Mouse (Mus musculus) MEL (cell line): Measurements from ENCODE around the gene Naif1. TPM values are rescaled to one million over a fixed set of nuclear protein-coding genes. Genes with fewer than 3 reads are reported as not detected.
"Not testable (repeated sequence)": the region's sequence is repeated elsewhere in the genome, so short reads cannot be mapped to it uniquely, and the experiment has no call there.

ENCODE experiments used
- DNase-seq: peaks from one replicate; pipeline ENCODE4 v3.0.0; 2011; ENCODE audit warnings: low read depth, low spot score
- H3K27ac ChIP-seq: 2 replicates; pipeline ENCODE4 v1.5.1; 2012; ENCODE audit warnings: low read depth, mild to moderate bottlenecking, control low read depth, low read length, moderate library complexity; ENCODE audit not compliant: control insufficient read depth
- H3K27me3 ChIP-seq, 2 experiments: fragments of 150-350 bp in 1 of 2; sonication (generic) in 1 of 2; 2 replicates each; pipeline ENCODE4 v1.6.1; 2012; ENCODE audit warnings: low read length in 2 of 2, mild to moderate bottlenecking in 2 of 2, improper control_type of control experiment in 1 of 2, moderate library complexity in 1 of 2; ENCODE audit not compliant: insufficient read depth in 2 of 2, control insufficient read depth in 1 of 2
- H3K36me3 ChIP-seq, 2 experiments: 2 replicates each; pipeline ENCODE4 v1.6.1; 2012 to 2014; ENCODE audit warnings: low read length in 2 of 2, improper control_type of control experiment in 1 of 2, inconsistent platforms in 1 of 2, mild to moderate bottlenecking in 1 of 2; ENCODE audit not compliant: insufficient read depth in 2 of 2, control insufficient read depth in 1 of 2
- H3K4me1 ChIP-seq, 2 experiments: fragments of 150-350 bp in 1 of 2; sonication (generic) in 1 of 2; 2 replicates each; pipeline ENCODE4 v1.6.1; 2012; ENCODE audit warnings: low read length in 2 of 2, improper control_type of control experiment in 1 of 2, mild to moderate bottlenecking in 1 of 2; ENCODE audit not compliant: insufficient read depth in 2 of 2, control insufficient read depth in 1 of 2
- H3K4me3 ChIP-seq, 2 experiments: fragments of 150-350 bp in 1 of 2; sonication (generic) in 1 of 2; 2 replicates each; pipeline ENCODE4 v1.5.1; 2012; ENCODE audit warnings: low read depth in 2 of 2, low read length in 2 of 2, mild to moderate bottlenecking in 2 of 2, moderate library complexity in 2 of 2, control low read depth in 1 of 2, improper control_type of control experiment in 1 of 2; ENCODE audit not compliant: control insufficient read depth in 1 of 2, insufficient read depth in 1 of 2
- H3K79me2 ChIP-seq: 2 replicates; pipeline ENCODE4 v1.6.1; 2012; ENCODE audit warnings: mild to moderate bottlenecking, low read length, moderate library complexity; ENCODE audit not compliant: control insufficient read depth, poor library complexity, insufficient read depth
- H3K9ac ChIP-seq: 2 replicates; pipeline ENCODE4 v1.6.1; 2012; ENCODE audit warnings: low read depth, mild to moderate bottlenecking, control low read depth, low read length, moderate library complexity; ENCODE audit not compliant: control insufficient read depth, poor library complexity, severe bottlenecking
- H3K9me3 ChIP-seq: fragments of 150-350 bp; sonication (generic); replicated peaks from 2 replicates; pipeline ENCODE4 v1.6.1; 2012; ENCODE audit warnings: mild to moderate bottlenecking, low read length, improper control_type of control experiment, moderate library complexity; ENCODE audit not compliant: insufficient read depth
- CTCF ChIP-seq, 3 experiments: IDR thresholded peaks in 2 of 3; conservative IDR thresholded peaks in 1 of 3; 2 replicates each; pipeline ENCODE4 v1.5.1; 2011 to 2012; ENCODE audit warnings: low read length in 3 of 3, low read depth in 2 of 3, mild to moderate bottlenecking in 2 of 3, improper control_type of control experiment in 1 of 3, inconsistent platforms in 1 of 3, mixed read lengths in 1 of 3, moderate library complexity in 1 of 3; ENCODE audit not compliant: control insufficient read depth in 1 of 3, insufficient read depth in 1 of 3, poor library complexity in 1 of 3, severe bottlenecking in 1 of 3
- E2F4 ChIP-seq: IDR thresholded peaks from 2 replicates; pipeline ENCODE4 v1.6.1; 2011; ENCODE audit warnings: low read depth, low read length, improper control_type of control experiment, borderline replicate concordance
- ELF1 ChIP-seq: IDR thresholded peaks from 2 replicates; pipeline ENCODE4 v1.6.1; 2014; ENCODE audit warnings: low read depth, mild to moderate bottlenecking, inconsistent platforms, low read length, improper control_type of control experiment, moderate library complexity
- GABPA ChIP-seq: IDR thresholded peaks from 2 replicates; pipeline ENCODE4 v1.6.1; 2012; ENCODE audit warnings: low read depth, mild to moderate bottlenecking, inconsistent platforms, low read length, improper control_type of control experiment, moderate library complexity
- GATA1 ChIP-seq: IDR thresholded peaks from 2 replicates; pipeline ENCODE4 v1.6.1; 2011; ENCODE audit warnings: low read depth, low read length, improper control_type of control experiment
- JUND ChIP-seq: IDR thresholded peaks from 2 replicates; pipeline ENCODE4 v1.6.1; 2011; ENCODE audit warnings: low read depth, mild to moderate bottlenecking, improper control_type of control experiment, low read length
- MAFK ChIP-seq: IDR thresholded peaks from 2 replicates; pipeline ENCODE4 v1.6.1; 2011; ENCODE audit warnings: low read depth, mild to moderate bottlenecking, low read length, improper control_type of control experiment, borderline replicate concordance
- MAX ChIP-seq: IDR thresholded peaks from 2 replicates; pipeline ENCODE4 v1.6.1; 2011; ENCODE audit warnings: low read length, improper control_type of control experiment
- MAZ ChIP-seq: IDR thresholded peaks from 2 replicates; pipeline ENCODE4 v1.6.1; 2012; ENCODE audit warnings: low read depth, mild to moderate bottlenecking, inconsistent platforms, low read length, improper control_type of control experiment
- MEF2A ChIP-seq: IDR thresholded peaks from 2 replicates; pipeline ENCODE4 v1.6.1; 2014; ENCODE audit warnings: low read depth, mild to moderate bottlenecking, inconsistent platforms, low read length, improper control_type of control experiment; ENCODE audit not compliant: poor library complexity, insufficient replicate concordance, severe bottlenecking; ENCODE audit errors: extremely low read depth
- MXI1 ChIP-seq: IDR thresholded peaks from 2 replicates; pipeline ENCODE4 v1.6.1; 2011; ENCODE audit warnings: mild to moderate bottlenecking, low read depth, low read length, improper control_type of control experiment
- MYC ChIP-seq: IDR thresholded peaks from 2 replicates; pipeline ENCODE4 v1.6.1; 2011; ENCODE audit warnings: low read depth, mild to moderate bottlenecking, low read length, improper control_type of control experiment, moderate library complexity
- POLR2A ChIP-seq, 2 experiments: IDR thresholded peaks; 2 replicates each; pipeline ENCODE4 v1.6.1; 2011 to 2012; ENCODE audit warnings: low read length in 2 of 2, mild to moderate bottlenecking in 2 of 2, control low read depth in 1 of 2, improper control_type of control experiment in 1 of 2, low read depth in 1 of 2, moderate library complexity in 1 of 2; ENCODE audit not compliant: control insufficient read depth in 1 of 2, insufficient read depth in 1 of 2, poor library complexity in 1 of 2
- POLR2AphosphoS5 ChIP-seq: IDR thresholded peaks from 2 replicates; pipeline ENCODE4 v1.6.1; 2012; ENCODE audit warnings: low read depth, borderline replicate concordance, mild to moderate bottlenecking, inconsistent platforms, low read length, moderate library complexity, mixed read lengths
- RAD21 ChIP-seq: IDR thresholded peaks from 2 replicates; pipeline ENCODE4 v1.6.1; 2011; ENCODE audit warnings: mild to moderate bottlenecking, low read depth, low read length, improper control_type of control experiment
- SIN3A ChIP-seq: IDR thresholded peaks from 2 replicates; pipeline ENCODE4 v1.6.1; 2012; ENCODE audit warnings: low read length, improper control_type of control experiment, inconsistent platforms
- SMC3 ChIP-seq: IDR thresholded peaks from 2 replicates; pipeline ENCODE4 v1.6.1; 2011; ENCODE audit warnings: low read depth, low read length, improper control_type of control experiment
- TCF12 ChIP-seq: IDR thresholded peaks from 2 replicates; pipeline ENCODE4 v1.6.1; 2014; ENCODE audit warnings: low read depth, mild to moderate bottlenecking, inconsistent platforms, low read length, improper control_type of control experiment, moderate library complexity
- UBTF ChIP-seq: IDR thresholded peaks from 2 replicates; pipeline ENCODE4 v1.6.1; 2012; ENCODE audit warnings: low read depth, mild to moderate bottlenecking, inconsistent platforms, low read length, improper control_type of control experiment, moderate library complexity, borderline replicate concordance; ENCODE audit not compliant: insufficient read depth
- ZC3H11A ChIP-seq: IDR thresholded peaks from 2 replicates; pipeline ENCODE4 v1.6.1; 2012; ENCODE audit warnings: low read depth, mild to moderate bottlenecking, inconsistent platforms, low read length, improper control_type of control experiment
- ZMIZ1 ChIP-seq: IDR thresholded peaks from 2 replicates; pipeline ENCODE4 v1.6.1; 2012; ENCODE audit warnings: low read depth, mild to moderate bottlenecking, inconsistent platforms, low read length, improper control_type of control experiment, moderate library complexity
- ZNF384 ChIP-seq: IDR thresholded peaks from 2 replicates; pipeline ENCODE4 v1.6.1; 2012; ENCODE audit warnings: low read depth, mild to moderate bottlenecking, inconsistent platforms, low read length, improper control_type of control experiment
- polyA plus RNA-seq, 2 experiments: library from polyadenylated mRNA; stranded (reverse) in 1 of 2; unstranded in 1 of 2; fragments of >175 nt in 1 of 2; fragments of >200 nt in 1 of 2; gene quantifications; 2 replicates each; pipeline versions ENCODE4 v1.2.1 to v1.2.4; 2012; ENCODE audit warnings: low replicate concordance in 2 of 2, low read depth in 1 of 2; ENCODE audit not compliant: insufficient read length in 2 of 2, insufficient read depth in 1 of 2, missing spikeins in 1 of 2
- total RNA-seq: library from RNA; depleted of rRNA; stranded (reverse); fragments of 300-350 nt; gene quantifications from 2 replicates; pipeline ENCODE4 v1.2.3, GENCODE M21; 2012

Gene Naif1
- total and polyA plus RNA-seq, 3 experiments = 4.9 to 8.5 TPM; not detected in 1

DNA sequence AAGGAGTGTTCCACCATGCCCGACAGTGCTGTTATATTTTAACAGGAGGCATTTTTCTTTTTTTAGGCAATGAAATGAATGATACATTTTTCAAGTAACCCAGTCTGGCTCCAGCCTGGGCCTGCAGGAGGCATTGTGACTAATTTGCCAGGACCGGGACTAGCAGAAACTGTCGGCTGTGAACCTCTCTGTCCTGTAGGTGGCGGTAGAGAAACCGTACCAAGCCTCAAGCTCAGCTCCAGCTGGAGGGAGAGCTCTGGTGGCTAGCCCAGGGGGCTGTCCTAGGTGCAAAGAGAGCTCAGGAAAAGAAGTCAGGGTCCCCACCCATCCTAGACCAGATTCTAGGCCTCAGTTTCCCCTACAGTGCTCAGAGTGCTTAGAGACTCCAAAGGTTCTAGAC, 38.4 kb downstream of the Naif1 start:
- Histone ChIP-seq H3K27me3 (no peaks in the 10 kb centered on the region), H3K36me3 (peaks cover 0 to 7% of the 10 kb centered on the region in 2 experiments; a peak in 2 of 4 replicates), H3K27ac (no peak overlapping the region), H3K9ac (no peak overlapping the region), H3K9me3 (no peaks in the 10 kb centered on the region), H3K79me2 (no peaks in the 10 kb centered on the region), H3K4me1 (peaks cover 11 to 22% of the 10 kb centered on the region in 2 experiments), H3K4me3 (no peak overlapping the region)
- no peak for TF ChIP-seq MAZ
- TF ChIP-seq TCF12 = 0 out of 2 replicates have a peak, but pooled peaks have one; percentile 18
- TF ChIP-seq GABPA = no peak
- TF ChIP-seq MAFK = no peak
- no peak for TF ChIP-seq E2F4
- TF ChIP-seq MYC = no peak
- peak; percentile 82 to 99 (median 97) for TF ChIP-seq CTCF (IDR thresholded peaks at IDR 0.05 in 2 of 3, conservative IDR thresholded peaks at IDR 0.05 in 1 of 3; ENCODE audit: control insufficient read depth in 1 of 3, insufficient read depth in 1 of 3, low read depth in 2 of 3, low read length in 3 of 3, poor library complexity in 1 of 3, severe bottlenecking in 1 of 3)
- peak; percentile 90 for TF ChIP-seq ZC3H11A
- no peak for TF ChIP-seq UBTF
- 0 out of 2 replicates have a peak, but pooled peaks have one; percentile 21 for TF ChIP-seq MXI1
- no peak for TF ChIP-seq MEF2A
- TF ChIP-seq ZMIZ1 = no peak
- TF ChIP-seq RAD21 = peak; percentile 76
- TF ChIP-seq ZNF384 = no peak
- TF ChIP-seq POLR2AphosphoS5 = no peak
- TF ChIP-seq SMC3 = peak; percentile 97
- TF ChIP-seq MAX = no peak
- no peak for TF ChIP-seq ELF1
- TF ChIP-seq GATA1 = no peak
- peak; percentile 61; the same call in 1 of the 2 replicates for TF ChIP-seq SIN3A
- TF ChIP-seq POLR2A (IDR thresholded peaks at IDR 0.05; ENCODE audit: control insufficient read depth in 1 of 2, insufficient read depth in 1 of 2, low read depth in 1 of 2, low read length in 2 of 2, poor library complexity in 1 of 2) = no peak
- no peak for TF ChIP-seq JUND
- DNase-seq = peak; percentile 92

DNA sequence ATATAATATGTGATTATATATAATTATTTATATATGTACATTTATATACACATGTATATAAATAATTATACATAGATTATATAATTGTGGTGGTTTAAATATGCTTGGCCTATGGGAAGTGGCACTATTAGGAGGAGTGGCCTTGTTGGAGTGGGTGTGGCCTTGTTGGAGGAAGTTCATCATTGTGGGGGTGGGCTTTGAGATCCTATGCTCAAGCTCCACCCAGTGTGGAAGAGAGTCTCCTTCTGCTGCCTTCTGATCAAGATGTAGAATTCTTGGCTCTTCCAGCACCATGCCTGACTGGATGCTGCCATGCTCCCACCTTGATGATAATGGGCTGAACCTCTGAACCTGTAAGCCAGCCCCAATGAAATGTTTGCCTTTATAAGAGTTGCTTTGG, 40.5 kb downstream of the Naif1 start:
- peaks cover 17 to 29% of the 10 kb centered on the region in 2 experiments for H3K4me1 ChIP-seq
- H3K4me3 ChIP-seq, H3K9me3 ChIP-seq: not testable (repeated sequence)

More for the DNA sequence above, 40.5 kb downstream of the Naif1 start:
- not testable (repeated sequence) for H3K79me2 ChIP-seq, H3K9ac ChIP-seq, H3K27ac ChIP-seq, H3K27me3 ChIP-seq
- peaks cover 0 to 15% of the 10 kb centered on the region in 2 experiments; a peak in 2 of 4 replicates for H3K36me3 ChIP-seq
- peak; percentile 62 for DNase-seq
